ENCODE assay signal across 8 mouse cellular contexts in the genomic region with DNA sequence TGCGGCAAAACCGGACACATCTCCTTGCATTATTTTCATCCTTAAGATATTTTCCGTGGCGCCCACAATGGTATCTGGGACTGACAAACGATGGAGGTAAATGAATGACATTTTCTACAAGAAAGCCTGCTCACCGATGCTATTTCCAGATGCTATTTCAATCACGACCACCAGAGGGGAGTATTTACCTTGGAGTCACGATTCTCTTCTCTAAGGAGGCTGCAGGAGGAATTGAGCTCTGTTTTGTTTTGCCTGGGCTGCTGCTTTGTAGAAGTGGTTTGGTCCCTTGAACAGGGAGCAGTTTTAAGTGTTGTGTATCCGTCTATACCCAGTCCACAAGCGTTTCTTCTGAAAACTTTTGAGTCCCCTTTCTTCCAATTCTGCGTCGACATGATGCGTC.
DNase-seq lines count a peak whose midpoint lies in the region; ATAC-seq and TF ChIP-seq lines count a peak whose summit lies in the region.

No protein-coding gene starts in this region.

- no peaks in the 10 kb centered on the region for H3K4me1 ChIP-seq in E14TG2a.4 (replicated peaks; ENCODE audit: low read depth, low read length)
- H3K4me1 ChIP-seq in liver, embryonic 13.5 days (replicated peaks) = no peaks in the 10 kb centered on the region
- no peaks in the 10 kb centered on the region for H3K4me1 ChIP-seq in neural tube, embryonic 14.5 days (ENCODE audit: control insufficient read depth, insufficient read depth, low read length)

- peak; percentile 84 for TF ChIP-seq CTCF in E14TG2a.4 (conservative IDR thresholded peaks at IDR 0.05; ENCODE audit: low read length)

- no peak overlapping the region for H3K9ac ChIP-seq in liver, embryonic 13.5 days
- no peak overlapping the region for H3K9ac ChIP-seq in neural tube, embryonic 14.5 days (replicated peaks; ENCODE audit: low read depth, low read length)

- no peak for ATAC-seq in liver, embryonic 13.5 days (ENCODE audit: low read depth)
- ATAC-seq in neural tube, embryonic 14.5 days (ENCODE audit: low read depth) = peak; percentile 81; the same call in 1 of the 2 replicates
- no peak for ATAC-seq in erythroid progenitor cell, adult 5-6 weeks (replicated peaks; ENCODE audit: low FRiP score, poor library complexity, severe bottlenecking)

- no peak overlapping the region for H3K4me3 ChIP-seq in E14TG2a.4 (replicated peaks; ENCODE audit: low read length)
- no peak overlapping the region for H3K4me3 ChIP-seq in liver, embryonic 13.5 days (replicated peaks)
- no peak overlapping the region for H3K4me3 ChIP-seq in neural tube, embryonic 14.5 days (ENCODE audit: low read depth, low read length)

- peak; percentile 2 for DNase-seq in 3134 (ENCODE audit: extremely low read depth, insufficient read length, low spot score)
- peak; percentile 24 for DNase-seq in cerebellum, adult 9-10 months
- peak; percentile 42 to 69 for DNase-seq in frontal cortex, postnatal 36 days (ENCODE audit: low spot score in 2 of 2)
- peak; percentile 61 for DNase-seq in kidney, postnatal 10 days
- peak; percentile 5 for DNase-seq in liver, embryonic 13.5 days

- H3K9me3 ChIP-seq in E14TG2a.4 (ENCODE audit: low read length) = no peaks in the 10 kb centered on the region
- no peaks in the 10 kb centered on the region for H3K9me3 ChIP-seq in liver, embryonic 13.5 days (replicated peaks)
- no peaks in the 10 kb centered on the region for H3K9me3 ChIP-seq in neural tube, embryonic 14.5 days (ENCODE audit: control insufficient read depth, low read length)

- H3K27me3 ChIP-seq in E14TG2a.4 (ENCODE audit: insufficient read depth, low read length) = no peaks in the 10 kb centered on the region
- no peaks in the 10 kb centered on the region for H3K27me3 ChIP-seq in liver, embryonic 13.5 days
- H3K27me3 ChIP-seq in neural tube, embryonic 14.5 days (ENCODE audit: control insufficient read depth, insufficient read depth, low read length) = no peaks in the 10 kb centered on the region

- H3K4me2 ChIP-seq in liver, embryonic 13.5 days = no peak overlapping the region
- H3K4me2 ChIP-seq in neural tube, embryonic 14.5 days (ENCODE audit: low read depth, low read length) = no peak overlapping the region

- WGBS in liver, embryonic 13.5 days (ENCODE audit: insufficient replicate concordance) = 23% methylated on average over 13 of the region's 13 CpGs
- WGBS in neural tube, embryonic 14.5 days = 28% methylated on average over 13 of the region's 13 CpGs

- no peak overlapping the region for H3K27ac ChIP-seq in liver, embryonic 13.5 days
- no peak overlapping the region for H3K27ac ChIP-seq in neural tube, embryonic 14.5 days (ENCODE audit: low read depth, low read length)

- H3K36me3 ChIP-seq in E14TG2a.4 (ENCODE audit: insufficient read depth, low read length) = no peaks in the 10 kb centered on the region
- no peaks in the 10 kb centered on the region for H3K36me3 ChIP-seq in liver, embryonic 13.5 days
- H3K36me3 ChIP-seq in neural tube, embryonic 14.5 days (ENCODE audit: control insufficient read depth, insufficient read depth, low read length) = no peaks in the 10 kb centered on the region

Comparison
In these comparisons a context has a peak if more than half of its experiments do, and no peak if none do; other contexts are left out.
1. DNase-seq: peak in every context shown above with its lines; median percentile 61 in kidney, postnatal 10 days; 56 in frontal cortex, postnatal 36 days; 24 in cerebellum, adult 9-10 months; 5 in liver, embryonic 13.5 days; 2 in 3134.